Mouse (Mus musculus) lung, adult 18-20 months (tissue): ENCODE results near the gene 0610040J01Rik.

Experiments
- DNase-seq, 2 experiments: peaks; one replicate each; pipeline ENCODE4 v3.0.0; 2022; ENCODE audit warnings: mixed read lengths in 2 of 2

0610040J01Rik gene

GRCm38 (mm10) chr5:63906149-63907093 lies 94.3 kb downstream of the 0610040J01Rik start:
- peak; percentile 73 to 79 for DNase-seq

DNA sequence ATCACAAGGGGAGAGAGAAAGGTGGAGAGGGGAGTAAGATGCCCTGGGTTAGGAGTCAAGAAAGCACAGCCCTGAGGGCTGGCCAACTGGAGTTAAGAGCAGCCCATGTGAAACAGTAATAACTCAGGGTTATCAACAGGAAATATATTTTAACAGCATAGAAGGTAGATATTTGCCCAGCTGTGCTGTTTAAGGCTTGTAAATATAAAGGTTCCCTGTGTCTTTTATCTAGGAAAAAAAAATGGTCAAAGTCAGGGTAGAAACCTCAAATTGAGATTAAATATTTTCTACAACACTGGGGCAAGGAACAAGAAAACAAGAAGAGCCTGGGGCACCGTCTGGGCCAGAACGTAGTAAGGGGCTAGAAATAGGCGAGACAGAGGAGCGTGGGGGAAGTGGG lies 95.3 kb downstream of the 0610040J01Rik start:
- DNase-seq: no peak

GRCm38 (mm10) chr5:63910171-63910960 lies 98.2 kb downstream of the 0610040J01Rik start:
- DNase-seq: no peak

DNA sequence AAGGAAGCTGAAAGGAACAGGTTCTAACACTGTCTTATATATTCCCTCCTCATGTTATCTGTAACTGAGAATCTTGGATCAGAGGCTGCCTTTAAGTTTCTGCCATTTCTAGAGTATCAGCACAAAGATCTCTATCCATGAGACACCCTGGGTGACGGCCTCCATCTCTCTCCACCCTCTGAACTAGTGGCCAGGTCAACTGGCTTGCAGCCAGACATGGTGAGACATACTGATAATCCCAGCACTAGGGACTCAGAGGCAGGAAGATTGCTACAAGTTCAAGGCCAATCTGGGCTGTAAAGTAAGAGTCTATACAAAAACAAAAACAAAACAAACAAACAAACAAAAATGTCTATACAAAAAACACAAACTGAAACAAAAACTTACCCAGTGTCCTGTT lies 102.7 kb downstream of the 0610040J01Rik start:
- no peak for DNase-seq

DNA sequence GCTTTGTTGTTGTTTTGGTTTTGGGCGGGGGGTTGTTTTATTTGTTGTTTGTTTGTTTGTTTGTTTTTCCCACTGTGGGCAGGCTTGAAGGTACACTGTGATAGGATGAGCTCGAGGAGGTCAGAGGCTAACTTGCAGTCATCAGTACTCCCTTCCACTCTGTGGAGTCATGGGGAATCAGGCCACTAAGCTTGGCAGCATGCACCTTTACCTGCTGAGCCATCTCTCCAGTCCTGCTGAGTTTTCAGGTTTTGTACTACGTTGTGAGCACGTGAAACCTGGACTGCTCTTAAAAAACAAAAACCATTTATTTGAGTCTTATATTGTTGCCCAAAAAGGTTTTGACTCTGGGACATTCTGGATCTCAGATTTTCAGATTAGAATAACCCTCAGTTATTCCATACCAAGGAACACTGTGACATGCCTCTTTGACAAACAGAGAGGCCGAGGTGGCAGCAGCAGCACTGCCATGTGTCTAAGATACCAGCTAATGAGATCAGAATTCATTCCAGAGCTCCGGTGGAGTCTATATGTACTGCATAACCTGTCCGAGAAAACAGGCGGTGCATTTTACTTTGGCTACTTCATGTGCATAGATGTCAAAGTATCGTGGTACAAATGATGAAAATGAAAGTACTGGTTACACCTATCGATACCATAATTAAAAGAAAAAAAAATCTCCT lies 104.4 kb downstream of the 0610040J01Rik start:
- DNase-seq: no peak

DNA sequence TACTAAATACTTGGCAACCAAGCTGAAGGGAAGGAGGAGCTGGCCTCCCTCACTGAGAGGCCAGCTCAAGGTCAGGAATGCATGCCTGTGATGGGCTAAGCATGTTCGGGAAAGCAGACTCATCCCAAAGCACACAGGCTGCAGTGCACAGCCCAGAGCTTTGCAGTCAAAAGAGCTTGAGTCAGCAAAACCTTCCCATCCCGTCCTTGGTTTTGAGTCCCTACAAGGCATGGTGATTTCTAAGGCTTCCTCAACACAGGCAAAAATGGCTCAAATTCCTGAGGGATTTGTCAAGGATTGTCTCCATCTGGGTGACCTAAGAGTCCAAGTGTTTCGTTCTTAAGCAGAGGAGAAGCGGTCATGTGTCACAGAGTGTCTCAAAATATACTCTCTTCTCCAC lies 106.0 kb downstream of the 0610040J01Rik start:
- DNase-seq: no peak

DNA sequence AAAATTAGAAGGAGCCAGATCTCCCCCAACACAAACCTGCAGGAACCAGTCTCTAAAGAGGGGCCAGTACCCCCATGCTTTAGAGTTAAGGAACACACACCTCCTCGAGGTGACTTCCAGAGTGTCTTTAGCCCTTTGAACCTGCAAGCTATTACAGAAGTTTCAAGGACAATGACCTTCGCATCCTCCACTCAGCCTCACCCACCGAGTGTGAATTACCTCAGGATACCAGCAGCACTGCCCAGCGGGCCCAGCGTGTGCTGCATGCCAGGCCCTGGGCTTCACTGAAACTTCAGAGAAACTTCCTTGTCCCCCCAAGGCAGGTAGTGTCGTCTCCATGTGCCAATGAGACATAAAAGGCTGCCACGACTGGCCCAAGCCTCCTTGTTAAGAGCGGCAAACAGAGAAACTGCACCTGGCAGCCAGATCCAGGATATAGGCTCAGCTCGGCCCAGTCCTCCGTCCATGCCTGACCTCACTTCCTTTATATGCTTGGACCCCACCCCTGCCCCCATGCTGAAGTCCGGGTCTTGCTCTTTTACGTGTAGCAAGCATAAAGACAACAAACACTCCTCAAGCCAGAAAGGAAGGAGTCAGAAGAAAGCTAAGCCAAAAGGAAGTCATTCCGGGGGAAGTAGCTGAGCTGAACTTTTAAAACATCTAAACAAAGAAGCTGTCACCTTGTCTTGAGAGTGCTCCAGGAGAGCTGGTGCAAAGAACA lies 111.3 kb downstream of the 0610040J01Rik start:
- peak in 1 of 2 experiments; percentile 32 for DNase-seq

- no peak for DNase-seq
Observed at GRCm38 (mm10) chr5:63925035-63925628, 113.0 kb downstream of the 0610040J01Rik start.

DNA sequence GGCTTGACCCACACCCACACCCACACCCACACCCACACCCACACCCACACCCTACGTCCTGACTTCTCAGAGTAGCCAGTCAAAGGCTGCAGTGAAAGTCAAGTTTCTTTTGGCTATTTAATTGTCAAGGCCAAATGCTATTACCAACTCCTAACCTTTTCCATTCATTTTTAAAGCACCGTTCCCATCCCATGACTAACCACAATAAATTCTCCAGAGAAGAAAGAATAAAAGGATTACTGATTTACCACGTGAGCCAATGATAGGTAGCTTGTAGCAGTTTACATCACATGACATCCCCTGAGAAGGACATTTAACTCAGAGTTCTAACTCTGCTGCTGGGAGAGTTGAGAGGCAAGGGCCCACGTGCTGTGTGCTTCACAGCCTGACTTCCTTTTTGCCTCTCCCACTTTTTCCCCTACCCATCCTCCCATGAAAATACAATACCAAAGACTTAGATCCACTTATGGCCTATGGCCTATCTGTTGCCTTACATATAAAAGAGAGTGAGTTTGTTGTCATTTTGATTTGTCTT lies 118.7 kb downstream of the 0610040J01Rik start:
- no peak for DNase-seq

GRCm38 (mm10) chr5:63932829-63933228 lies 120.7 kb downstream of the 0610040J01Rik start:
- DNase-seq: peak; percentile 41 to 66

DNA sequence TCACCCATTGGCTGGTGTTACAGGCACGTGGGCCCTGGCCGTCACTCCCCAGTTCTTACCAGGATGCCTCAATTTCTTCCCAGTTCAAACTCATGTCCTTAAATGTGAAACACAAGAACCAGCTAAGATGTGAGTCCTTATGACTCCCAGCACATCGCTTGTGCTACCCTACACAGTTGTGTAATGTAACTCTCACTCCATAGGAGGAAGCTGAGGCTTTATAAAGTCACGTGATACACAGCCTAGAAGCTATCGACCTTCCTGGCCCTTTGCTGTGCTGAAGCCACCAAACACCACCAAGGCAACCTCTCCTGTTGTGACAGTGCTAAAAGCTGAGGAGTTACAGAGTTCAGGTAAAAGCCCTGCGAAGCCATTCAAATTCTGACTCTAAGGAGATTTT lies 123.4 kb downstream of the 0610040J01Rik start:
- no peak for DNase-seq

DNA sequence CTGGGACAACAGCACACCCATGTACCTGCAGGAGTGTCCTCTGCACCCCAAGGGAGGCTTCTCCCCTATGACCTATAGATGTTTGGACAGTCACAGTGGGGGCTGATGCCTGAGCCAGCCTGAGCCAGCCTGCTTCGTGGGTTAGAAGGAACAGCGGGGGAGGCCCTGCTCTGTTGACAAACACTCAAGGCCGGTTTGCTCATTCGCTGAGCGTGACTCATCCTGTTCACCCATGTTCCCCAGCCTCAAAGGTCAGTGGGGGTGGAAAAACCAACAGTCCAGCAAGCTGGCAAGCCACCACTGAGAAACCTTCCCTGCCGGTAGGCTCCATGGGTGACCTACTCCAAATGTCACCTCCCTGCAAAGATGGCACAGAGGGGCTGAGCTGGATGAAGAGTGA lies 124.6 kb downstream of the 0610040J01Rik start:
- DNase-seq: peak; percentile 77 to 87

DNA sequence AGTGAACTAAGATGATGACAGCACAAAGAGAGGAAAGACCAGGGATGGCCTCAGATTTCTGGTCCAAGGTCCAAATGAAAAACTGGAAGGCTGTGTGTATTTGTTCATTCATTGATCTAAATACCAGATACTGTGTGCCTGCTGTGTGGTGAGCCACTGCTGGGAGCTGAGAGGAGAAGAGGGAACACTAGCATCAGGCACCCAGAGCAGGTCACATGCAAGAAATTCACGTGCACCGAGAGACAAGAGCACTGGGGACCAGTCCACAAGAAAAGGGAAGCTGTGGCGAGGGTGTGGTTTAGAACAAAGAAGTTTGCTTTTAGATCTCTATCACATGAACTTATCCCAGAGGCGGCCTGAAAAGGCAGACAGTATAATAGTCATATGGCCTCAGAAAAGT lies 126.4 kb downstream of the 0610040J01Rik start:
- peak; percentile 53 to 54 for DNase-seq

GRCm38 (mm10) chr5:63941891-63942290 lies 129.7 kb downstream of the 0610040J01Rik start:
- DNase-seq: no peak

DNA sequence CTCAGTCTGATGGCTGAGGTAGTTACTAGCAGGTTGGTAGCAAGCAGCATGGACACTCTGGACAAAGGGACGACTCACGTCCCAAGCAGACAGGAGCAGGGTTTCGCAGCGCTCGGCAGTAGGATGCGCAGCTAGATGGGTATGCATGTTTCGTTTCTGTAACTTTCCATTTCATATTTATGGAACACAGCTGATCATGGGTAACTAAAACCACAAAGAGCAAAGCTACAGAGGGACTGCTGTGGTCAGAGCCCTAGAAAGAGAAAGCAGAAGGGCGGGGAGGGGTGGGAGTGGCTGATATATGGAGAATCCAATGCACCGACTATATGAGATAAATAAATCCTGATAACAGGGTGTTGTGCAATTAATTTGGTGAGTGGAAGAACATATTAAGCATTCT lies 131.1 kb downstream of the 0610040J01Rik start:
- no peak for DNase-seq

GRCm38 (mm10) chr5:63947526-63947925 lies 135.4 kb downstream of the 0610040J01Rik start:
- DNase-seq: no peak

DNA sequence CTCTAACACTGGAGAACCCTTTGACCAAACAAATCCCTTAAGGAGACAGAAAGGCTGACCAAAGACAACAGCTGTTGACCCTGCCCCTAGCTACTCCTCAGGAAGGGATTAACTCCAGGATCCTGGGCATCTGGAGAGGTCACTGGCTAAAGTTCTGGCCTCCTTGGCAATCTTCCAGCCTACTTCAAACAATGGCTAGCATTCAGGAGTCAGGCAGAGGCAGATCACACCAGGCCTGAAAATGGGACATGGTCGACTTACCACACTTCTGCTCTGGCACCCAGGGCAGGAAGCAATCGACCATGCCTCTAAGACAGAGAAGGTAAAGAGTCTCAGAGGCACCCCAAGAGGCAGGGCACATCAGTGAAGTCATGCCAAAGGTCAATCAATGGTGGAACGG lies 137.0 kb downstream of the 0610040J01Rik start:
- DNase-seq: peak; percentile 25 to 47
